Mouse (Mus musculus) intestine, postnatal 0 days (tissue): ENCODE measurements around the gene Hmgb1. TPM values are rescaled to one million over a fixed set of nuclear protein-coding genes. Genes with fewer than 3 reads are reported as not detected.

Experiments
- ATAC-seq: fragments of 200-750 bp; cut with Nextera tagmentation; 2 replicates; pipeline ENCODE4 v1.8.0; 2017; ENCODE audit warnings: mild to moderate bottlenecking, moderate TSS enrichment, moderate library complexity
- H3K27ac ChIP-seq: fragments of 300-500 bp; sonication (generic); 2 replicates; pipeline ENCODE4 v1.5.1; 2014; ENCODE audit warnings: mild to moderate bottlenecking, low read depth, low read length, moderate library complexity
- H3K27me3 ChIP-seq: fragments of 300-500 bp; sonication (generic); replicated peaks from 2 replicates; pipeline ENCODE4 v1.6.1; 2014; ENCODE audit warnings: low read length, mixed read lengths; ENCODE audit not compliant: control insufficient read depth, insufficient read depth
- H3K36me3 ChIP-seq: fragments of 300-500 bp; sonication (generic); 2 replicates; pipeline ENCODE4 v1.6.1; 2014; ENCODE audit warnings: mild to moderate bottlenecking, moderate library complexity; ENCODE audit not compliant: control insufficient read depth, insufficient read depth
- H3K4me1 ChIP-seq: fragments of 300-500 bp; sonication (generic); replicated peaks from 2 replicates; pipeline ENCODE4 v1.6.1; 2014; ENCODE audit warnings: antibody characterized with exemption, low read length, mixed read lengths; ENCODE audit not compliant: control insufficient read depth, insufficient read depth
- H3K4me2 ChIP-seq: fragments of 300-500 bp; sonication (generic); replicated peaks from 2 replicates; pipeline ENCODE4 v1.6.1; 2014; ENCODE audit warnings: low read depth, mild to moderate bottlenecking, moderate library complexity
- H3K4me3 ChIP-seq: fragments of 300-500 bp; sonication (generic); 2 replicates; pipeline ENCODE4 v1.5.1; 2014; ENCODE audit warnings: low read depth, low read length
- H3K9ac ChIP-seq: fragments of 300-500 bp; sonication (generic); 2 replicates; pipeline ENCODE4 v1.6.1; 2014; ENCODE audit warnings: mild to moderate bottlenecking, low read depth, low read length
- H3K9me3 ChIP-seq: fragments of 300-500 bp; sonication (generic); 2 replicates; pipeline ENCODE4 v1.6.1; 2016; ENCODE audit warnings: mixed run types; ENCODE audit not compliant: control insufficient read depth
- CTCF ChIP-seq: sonication (generic); IDR thresholded peaks from 2 replicates; pipeline ENCODE4 v1.5.1; 2016; ENCODE audit warnings: low read depth, mild to moderate bottlenecking, control low read depth, antibody characterized with exemption, moderate library complexity
- WGBS: fragments of 180-500 bp; shearing (Covaris S2); extraction: QIAGEN DNeasy Blood & Tissue Kit; methylation state at CpG from one replicate; pipeline ENCODE4 v1.1.7; 2014; 5-methylcytosine and 5-hydroxymethylcytosine counted together
- polyA plus RNA-seq: library from polyadenylated mRNA; unstranded; fragments of >200 nt; fragmentation: Nextera tagmentation; extraction: Ambion mirVana; gene quantifications from 2 replicates; pipeline ENCODE4 v1.2.1, GENCODE M21; 2015

The Hmgb1 gene
- polyA plus RNA-seq, 1 experiment from 2014 or later = 516 TPM

- ATAC-seq = no peak
- no peak for TF ChIP-seq CTCF
- 27% methylated on average over 17 of the region's 17 CpGs for WGBS
These were observed 169.6 kb downstream of the Hmgb1 start for GRCm38 (mm10) chr5:149014600-149015268.

DNA sequence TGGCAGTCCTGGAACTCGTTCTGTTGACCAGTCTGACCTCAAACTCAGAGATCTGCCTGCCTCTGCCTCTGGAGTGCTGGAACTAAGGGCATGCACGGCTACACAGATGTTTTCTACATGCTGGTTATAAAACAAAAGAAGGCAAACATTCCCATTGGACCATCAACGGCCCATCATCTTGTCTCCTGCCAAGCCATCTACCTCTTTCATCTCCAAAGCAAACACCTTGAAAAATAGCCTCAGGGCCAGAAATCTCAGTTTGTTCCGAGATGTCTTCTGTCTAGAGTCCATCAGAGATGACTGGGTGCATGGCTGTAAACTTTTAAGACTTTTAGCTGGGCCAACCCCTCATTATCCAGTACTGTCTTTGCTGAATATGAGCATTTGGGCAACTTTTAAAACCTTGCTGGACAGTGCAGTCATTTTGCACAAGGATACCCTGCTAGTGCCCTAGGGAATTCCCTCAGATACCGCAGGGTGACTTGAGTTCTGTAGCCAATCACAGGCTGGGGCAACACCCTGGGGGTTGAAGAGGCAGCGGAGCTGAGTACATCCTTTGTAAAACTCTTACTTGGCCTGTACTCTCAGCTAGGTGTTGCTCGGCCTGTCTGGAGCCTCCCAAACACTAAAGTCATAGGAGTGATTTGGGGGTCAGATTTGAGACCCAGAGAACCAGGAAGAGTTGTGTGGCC, 170.3 kb downstream of the Hmgb1 start:
- no peak for ATAC-seq
- H3K27me3 ChIP-seq = no peaks in the 10 kb centered on the region
- H3K27ac ChIP-seq = no peak overlapping the region
- no peaks in the 10 kb centered on the region for H3K9me3 ChIP-seq
- no peaks in the 10 kb centered on the region for H3K4me1 ChIP-seq
- no peak overlapping the region for H3K9ac ChIP-seq
- no peak overlapping the region for H3K4me2 ChIP-seq
- WGBS = 84% methylated on average over 7 of the region's 7 CpGs
- TF ChIP-seq CTCF = no peak
- no peaks in the 10 kb centered on the region for H3K36me3 ChIP-seq
- no peak overlapping the region for H3K4me3 ChIP-seq

More at GRCm38 (mm10) chr5:149014600-149015268, 169.6 kb downstream of the Hmgb1 start:
- Histone ChIP-seq H3K4me3 (peak overlapping the region; percentile 55), H3K9ac (no peak overlapping the region), H3K4me2 (peak overlapping the region; percentile 90), H3K9me3 (no peaks in the 10 kb centered on the region), H3K36me3 (no peaks in the 10 kb centered on the region), H3K27me3 (no peaks in the 10 kb centered on the region), H3K27ac (no peak overlapping the region), H3K4me1 (no peaks in the 10 kb centered on the region)

DNA sequence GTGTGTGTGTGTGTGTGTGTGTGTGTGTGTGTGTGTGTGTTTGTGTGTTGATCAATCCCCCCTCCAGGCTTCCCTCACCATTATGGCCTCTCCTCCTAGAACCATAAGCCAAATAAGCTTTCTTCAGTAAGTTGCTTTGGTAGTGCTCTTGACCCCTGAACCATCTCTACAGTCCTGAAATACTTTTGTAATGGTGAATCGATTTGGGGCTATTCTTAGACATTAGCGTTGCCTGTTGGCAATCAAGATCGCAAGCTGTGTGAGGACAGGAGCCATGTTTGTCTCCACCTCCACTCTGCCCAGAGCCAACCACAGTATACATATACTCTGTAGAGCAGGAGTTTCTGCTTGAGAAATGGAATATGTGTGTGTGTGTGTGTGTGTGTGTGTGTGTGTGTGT, 175.2 kb downstream of the Hmgb1 start:
- 69% methylated on average over 3 of the region's 3 CpGs for WGBS
- Histone ChIP-seq H3K4me2 (no peak overlapping the region), H3K27ac (no peak overlapping the region), H3K27me3 (no peaks in the 10 kb centered on the region), H3K9ac (no peak overlapping the region), H3K9me3 (no peaks in the 10 kb centered on the region), H3K4me3 (no peak overlapping the region), H3K36me3 (no peaks in the 10 kb centered on the region), H3K4me1 (peaks cover 10% of the 10 kb centered on the region)
- TF ChIP-seq CTCF = no peak
- no peak for ATAC-seq

DNA sequence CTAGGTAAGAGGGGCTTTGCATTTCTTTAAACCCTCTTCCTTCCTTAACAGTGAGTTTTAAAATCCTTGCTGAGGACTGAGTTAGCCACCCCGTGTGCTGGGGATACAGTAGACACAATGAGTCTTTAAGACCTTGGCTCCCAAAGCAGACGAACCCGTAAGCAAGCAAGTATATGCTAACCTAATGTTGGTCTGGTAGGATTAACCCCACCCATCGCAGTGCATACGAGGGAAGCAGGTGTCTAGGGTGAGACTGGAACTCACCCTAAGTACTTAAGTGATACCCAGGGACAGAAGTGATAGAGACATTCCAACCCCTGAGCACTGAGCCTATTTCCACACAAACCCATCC, 177.0 kb downstream of the Hmgb1 start:
- no peak for TF ChIP-seq CTCF
- Histone ChIP-seq H3K36me3 (no peaks in the 10 kb centered on the region), H3K4me1 (peaks cover 15% of the 10 kb centered on the region), H3K4me2 (peak overlapping the region; percentile 66), H3K27me3 (no peaks in the 10 kb centered on the region), H3K9ac (peak overlapping the region; percentile 44), H3K4me3 (peak overlapping the region; percentile 27; the same call in 1 of the 2 replicates), H3K9me3 (no peaks in the 10 kb centered on the region), H3K27ac (peak overlapping the region; percentile 57)
- ATAC-seq = no peak
- 41% methylated on average over 5 of the region's 5 CpGs for WGBS

DNA sequence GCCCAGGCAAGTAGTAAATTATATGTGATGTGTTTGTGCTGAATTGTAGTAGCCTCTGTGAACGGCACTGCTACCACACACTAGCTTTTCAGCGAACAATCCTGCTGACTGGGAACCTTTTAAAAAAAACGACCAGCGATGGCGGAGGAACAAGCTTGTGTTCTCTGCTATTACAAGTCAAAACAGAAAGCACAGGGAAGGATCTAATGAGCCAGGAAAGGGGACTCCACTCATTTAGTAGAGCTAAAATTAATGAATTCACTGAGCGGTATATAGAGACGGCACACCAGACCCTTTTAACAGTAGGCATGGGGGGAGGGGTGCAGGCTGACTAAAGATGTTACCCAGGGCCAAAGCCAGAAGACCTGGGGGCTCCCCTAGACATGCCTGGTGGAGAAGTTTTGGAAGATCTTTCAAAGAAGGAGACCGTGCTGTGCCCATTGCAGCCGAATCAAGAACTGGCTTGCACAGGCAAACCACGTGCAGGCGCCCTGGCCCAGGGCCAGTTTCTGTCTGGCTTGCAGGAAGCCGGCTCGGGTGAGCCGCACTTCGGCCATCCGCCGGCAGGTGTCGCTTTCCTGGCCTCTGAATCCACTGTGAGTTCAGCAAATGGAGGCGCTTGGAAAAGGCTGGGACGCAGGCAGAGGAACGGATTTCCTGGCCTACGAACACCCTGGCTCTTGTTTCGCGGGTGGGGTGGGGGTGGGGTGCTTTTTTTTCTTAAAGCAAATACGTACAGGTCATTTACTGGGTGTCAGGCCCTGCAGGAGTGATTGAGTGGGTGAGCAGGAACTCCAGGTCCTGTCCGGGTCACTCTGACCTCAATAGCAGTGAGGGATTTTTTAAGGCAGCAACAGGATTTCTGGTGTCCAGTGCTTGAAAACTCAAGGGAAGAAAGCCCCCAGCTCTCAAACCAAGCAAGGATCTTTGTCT, 177.7 kb downstream of the Hmgb1 start:
- Histone ChIP-seq H3K4me2 (peak overlapping the region; percentile 66), H3K4me1 (peaks cover 15% of the 10 kb centered on the region), H3K36me3 (no peaks in the 10 kb centered on the region), H3K27me3 (no peaks in the 10 kb centered on the region), H3K27ac (peak overlapping the region; percentile 57), H3K9me3 (no peaks in the 10 kb centered on the region), H3K9ac (peak overlapping the region; percentile 44), H3K4me3 (peak overlapping the region; percentile 27; the same call in 1 of the 2 replicates)
- peak; percentile 97 for TF ChIP-seq CTCF
- peak; percentile 87 for ATAC-seq
- WGBS = 10% methylated on average over 26 of the region's 26 CpGs
